Mouse (Mus musculus): ENCODE results near the gene Pkmyt1. TPM values are rescaled to one million over a fixed set of nuclear protein-coding genes. Genes with fewer than 3 reads are reported as not detected.

Pkmyt1 gene
- polyA plus RNA-seq (2012; rRNA removed) = 14.9 and 15.7 TPM in 2 replicates

- no peak for DNase-seq (ENCODE audit: low read depth)
These were observed at the start of gene Pkmyt1 for GRCm38 (mm10) chr17:23725999-23726757. Gene Pkmyt1 (plus strand): TSS chr17:23726336.

DNA sequence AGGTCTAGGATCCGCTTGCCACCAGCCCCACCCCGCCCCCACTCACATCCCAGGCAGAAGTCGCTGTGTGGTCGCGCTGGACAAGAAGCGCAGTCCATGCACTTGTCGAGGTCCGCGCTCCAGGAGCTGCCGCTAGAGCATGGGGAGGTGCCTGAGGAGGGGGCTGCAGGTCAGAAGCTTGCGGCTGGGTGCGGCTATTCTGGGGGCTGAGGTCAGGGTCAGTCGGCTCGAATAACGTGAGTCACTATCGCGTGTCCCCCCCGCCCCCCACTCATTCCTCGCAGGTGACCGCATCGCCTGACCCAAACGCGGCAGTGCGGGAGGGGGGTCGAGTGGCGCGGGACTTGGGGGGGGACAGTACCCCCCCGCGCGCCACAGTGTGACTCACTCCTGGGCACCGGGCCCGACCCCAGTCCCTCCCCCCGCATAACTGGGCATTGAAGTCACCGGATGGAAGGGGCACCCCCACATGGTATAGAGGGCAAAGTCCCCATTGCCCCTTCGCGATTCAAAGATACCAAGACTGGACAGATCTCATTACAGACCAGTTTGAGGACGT lies 49.6 kb upstream of the Pkmyt1 start:
- DNase-seq (ENCODE audit: low read depth) = no peak

DNA sequence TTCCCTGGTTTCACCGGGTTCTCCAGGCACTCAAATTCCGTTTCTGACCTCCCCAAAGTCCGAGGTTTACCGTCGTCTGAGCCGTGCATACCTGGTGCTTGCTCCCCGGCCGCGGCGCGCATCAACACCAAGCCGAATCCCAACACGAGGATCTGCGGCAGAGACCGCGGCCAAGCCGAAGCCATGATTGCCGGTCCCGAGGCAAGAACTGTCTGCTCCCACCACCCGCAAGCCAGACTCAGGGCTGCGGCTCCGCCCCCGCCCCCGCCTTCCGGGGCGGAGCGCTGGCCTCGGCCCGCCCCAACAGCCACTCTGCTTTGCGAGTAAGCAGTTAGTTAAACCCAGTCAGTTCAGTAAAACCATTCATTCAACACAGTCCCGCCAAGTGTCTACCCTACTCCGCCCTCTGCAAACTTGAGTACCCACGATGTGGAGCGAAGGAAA lies 48.9 kb upstream of the Pkmyt1 start, which contains the start of gene Tnfrsf12a:
Gene Tnfrsf12a (minus strand): TSS at position 233 of the 444 bp plus-strand sequence.
- no peak for DNase-seq (ENCODE audit: low read depth)

- no peak for DNase-seq (ENCODE audit: low read depth)
These were observed 46.9 kb upstream of the Pkmyt1 start, which contains the start of gene Cldn6 for GRCm38 (mm10) chr17:23679127-23679835. Gene Cldn6 (plus strand): TSS chr17:23679249.

GRCm38 (mm10) chr17:23680336-23680735 lies 45.8 kb upstream of the Pkmyt1 start:
- DNase-seq (ENCODE audit: low read depth) = no peak

- DNase-seq (ENCODE audit: low read depth) = no peak
These were observed 45.0 kb upstream of the Pkmyt1 start for GRCm38 (mm10) chr17:23681086-23681485.

- no peak for DNase-seq (ENCODE audit: low read depth)
These were observed 44.0 kb upstream of the Pkmyt1 start for GRCm38 (mm10) chr17:23682092-23682491.

DNA sequence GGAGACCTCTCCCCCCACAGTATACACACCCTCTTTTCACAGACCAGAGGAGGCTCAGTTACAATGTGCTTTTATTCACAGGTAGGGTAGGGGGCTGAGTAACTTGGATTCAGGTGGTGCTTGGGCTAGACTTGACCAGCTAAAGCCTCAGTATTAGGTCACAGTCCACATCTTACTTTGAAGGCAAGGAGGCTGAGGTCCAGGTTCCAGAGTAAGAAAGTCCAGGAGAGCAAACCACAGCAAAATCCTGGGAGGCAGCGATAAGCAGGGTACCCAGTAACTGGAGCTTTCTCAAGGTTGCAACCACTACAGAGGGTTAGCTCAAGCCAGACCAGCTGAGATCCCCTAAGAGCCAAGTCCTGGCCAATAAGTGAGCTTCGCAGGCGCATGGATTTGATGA lies 43.6 kb upstream of the Pkmyt1 start:
- no peak for DNase-seq (ENCODE audit: low read depth)

GRCm38 (mm10) chr17:23683226-23683625 lies 42.9 kb upstream of the Pkmyt1 start:
- DNase-seq (ENCODE audit: low read depth) = no peak

- DNase-seq (ENCODE audit: low read depth) = no peak
These were observed 42.1 kb upstream of the Pkmyt1 start, which contains the start of gene Cldn9 for GRCm38 (mm10) chr17:23683856-23684672. Gene Cldn9 (minus strand): TSS chr17:23684026.

GRCm38 (mm10) chr17:23694491-23694890 lies 31.6 kb upstream of the Pkmyt1 start:
- no peak for DNase-seq (ENCODE audit: low read depth)

- no peak for DNase-seq (ENCODE audit: low read depth)
These were observed 30.3 kb upstream of the Pkmyt1 start for GRCm38 (mm10) chr17:23695801-23696200.

DNA sequence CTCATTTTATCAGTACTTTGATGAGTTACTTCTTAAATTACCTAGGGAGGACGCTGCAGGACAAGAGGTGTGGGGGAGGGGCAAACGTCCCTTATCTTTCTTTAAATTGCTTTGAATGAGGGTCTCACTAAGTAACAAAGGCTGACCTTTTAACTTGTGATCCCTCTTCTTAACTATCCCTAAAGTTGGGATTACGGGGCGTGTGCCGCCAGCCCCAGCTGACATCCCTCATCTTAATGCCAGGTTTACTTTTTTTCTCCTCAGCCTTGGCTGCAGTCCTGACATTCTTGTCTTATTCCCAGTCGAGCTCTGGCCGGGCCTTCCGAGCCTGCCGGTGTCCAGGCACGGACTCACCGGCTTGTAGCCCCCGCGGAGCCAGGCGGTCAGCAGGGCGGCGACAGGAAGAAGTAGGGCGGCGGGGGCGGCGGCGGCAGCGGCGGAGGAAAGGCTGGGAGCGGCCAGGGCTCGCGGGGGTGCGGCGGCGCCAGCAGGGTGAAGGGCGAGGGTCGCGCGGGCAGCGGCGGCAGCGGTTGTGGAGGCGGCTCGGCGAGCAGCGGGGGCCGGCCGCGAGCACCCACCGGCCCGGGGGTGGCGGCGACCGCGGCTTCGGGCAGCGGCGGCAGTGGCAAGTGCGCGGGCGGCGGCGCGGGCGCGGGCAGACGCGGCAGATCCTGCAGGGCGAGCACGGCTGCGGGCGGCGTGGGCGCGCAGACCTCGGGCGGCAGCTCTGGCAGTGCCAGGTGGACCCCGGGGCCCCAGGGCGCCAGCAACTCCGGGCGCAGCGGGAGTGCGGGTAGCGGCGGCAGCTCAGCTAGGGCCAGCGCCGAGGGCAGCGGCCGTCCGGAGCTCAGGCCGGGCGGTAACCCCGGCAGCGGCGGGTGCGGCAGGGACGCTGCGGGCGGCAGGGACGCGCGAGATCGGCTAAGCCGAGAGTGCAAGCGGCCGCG lies 26.7 kb upstream of the Pkmyt1 start:
- DNase-seq (ENCODE audit: low read depth) = no peak

DNA sequence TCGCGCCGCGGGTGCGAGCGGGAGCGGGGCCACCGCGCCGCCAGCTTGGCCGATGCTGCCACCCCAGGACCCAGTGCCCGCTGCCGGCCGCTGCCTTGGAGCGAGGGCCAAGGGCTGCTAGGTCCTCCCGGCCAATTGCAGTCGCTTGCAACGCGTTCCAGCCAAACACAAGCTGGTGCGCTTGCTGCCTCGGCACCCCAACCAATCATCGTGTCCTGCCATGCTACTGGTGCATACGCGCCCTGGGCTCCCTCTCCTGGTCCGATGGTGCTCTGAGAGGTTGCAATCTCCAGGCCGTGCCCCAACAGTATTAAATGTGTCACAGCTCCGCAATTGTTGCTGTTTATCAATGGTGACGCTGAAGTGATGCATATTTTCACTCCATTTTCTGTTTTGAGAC lies 26.1 kb upstream of the Pkmyt1 start:
- no peak for DNase-seq (ENCODE audit: low read depth)

DNA sequence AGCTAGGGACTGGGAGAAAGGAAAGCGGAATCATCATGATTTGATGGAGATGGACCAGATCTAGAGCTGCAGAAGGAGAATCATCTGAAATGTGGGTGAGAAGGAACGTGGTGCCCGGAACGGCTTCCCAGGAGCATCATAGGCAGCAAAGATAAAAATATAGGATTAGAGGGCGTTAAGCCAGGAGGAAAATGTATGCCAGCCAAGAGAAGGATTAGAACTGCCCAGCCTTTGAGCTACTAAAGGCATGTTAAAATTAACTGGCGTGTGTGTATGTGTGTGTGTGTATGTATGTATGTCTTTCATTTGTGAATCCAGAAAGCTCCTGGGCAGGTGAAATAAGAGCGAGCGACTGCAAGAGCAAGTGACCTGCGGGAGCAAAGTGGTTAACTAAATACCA lies 22.8 kb upstream of the Pkmyt1 start:
- no peak for DNase-seq (ENCODE audit: low read depth)

GRCm38 (mm10) chr17:23704741-23705140 lies 21.4 kb upstream of the Pkmyt1 start:
- no peak for DNase-seq (ENCODE audit: low read depth)

DNA sequence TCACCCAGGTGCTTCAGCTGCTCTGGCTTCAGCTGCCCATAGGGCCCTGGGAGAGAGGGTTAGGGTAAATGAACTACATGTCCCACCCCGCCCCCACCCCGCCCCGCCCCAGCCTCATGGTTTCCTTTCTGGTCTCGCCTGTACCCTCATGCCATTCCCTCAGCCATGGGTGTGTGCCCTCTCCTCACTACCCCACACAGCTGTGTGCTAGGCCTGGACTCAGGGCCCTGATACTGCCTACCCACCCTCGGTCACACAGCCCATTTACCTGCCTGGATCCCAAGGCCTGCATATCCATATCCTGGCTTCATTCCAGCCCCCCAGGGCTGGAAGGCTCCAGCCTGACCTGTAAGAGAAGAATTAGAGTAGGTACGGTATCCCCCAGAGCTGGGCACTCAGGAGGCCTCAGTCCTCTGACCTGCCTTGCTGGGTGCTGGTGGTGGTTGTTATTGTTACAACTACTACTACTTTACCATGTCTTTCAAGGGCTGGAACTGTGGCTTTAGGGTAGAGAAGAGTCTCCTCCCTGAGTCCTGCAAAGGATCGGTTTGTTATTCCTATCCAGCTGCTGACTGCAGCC lies 20.5 kb upstream of the Pkmyt1 start:
- DNase-seq (ENCODE audit: low read depth) = no peak

DNA sequence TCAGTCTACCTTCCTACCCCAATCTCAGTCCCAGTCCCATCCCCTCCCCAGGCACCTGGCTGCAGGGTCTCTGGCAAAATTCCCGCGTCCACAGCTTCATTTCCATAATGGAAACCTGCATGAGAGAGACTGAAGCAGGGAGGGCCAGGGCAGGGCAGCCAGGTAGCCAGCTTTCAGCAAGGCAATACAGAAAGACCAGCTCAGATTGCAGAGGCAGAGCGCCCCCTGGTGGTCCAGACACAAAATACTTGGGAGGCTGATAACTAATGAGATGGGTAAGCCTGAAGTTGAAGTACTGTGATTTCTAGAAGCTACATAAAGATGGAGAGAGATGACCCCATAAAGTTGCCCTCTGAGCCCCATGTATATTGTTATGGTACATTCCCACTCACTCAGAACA lies 19.9 kb upstream of the Pkmyt1 start:
- no peak for DNase-seq (ENCODE audit: low read depth)

GRCm38 (mm10) chr17:23717003-23717402 lies 9.1 kb upstream of the Pkmyt1 start:
- DNase-seq (ENCODE audit: low read depth) = no peak

GRCm38 (mm10) chr17:23719455-23719854 lies 6.7 kb upstream of the Pkmyt1 start:
- no peak for DNase-seq (ENCODE audit: low read depth)
